Mouse (Mus musculus) olfactory bulb, adult 2 months (tissue): ENCODE data around the gene Ubac2.

Experiments
- CTCF ChIP-seq: fragments of 200-500 bp; IDR thresholded peaks from 2 replicates; pipeline ENCODE4 v1.5.1; 2012; ENCODE audit warnings: low read depth, mild to moderate bottlenecking, low read length, moderate library complexity; ENCODE audit not compliant: insufficient read depth
- POLR2A ChIP-seq: fragments of 200-500 bp; IDR thresholded peaks from 2 replicates; pipeline ENCODE4 v1.6.1; 2012; ENCODE audit warnings: mild to moderate bottlenecking, low read depth, low read length, moderate library complexity; ENCODE audit not compliant: insufficient read depth

GRCm38 (mm10) chr14:121987287-121987686 lies 108.9 kb downstream of the Ubac2 start:
- TF ChIP-seq POLR2A, result no peak
- TF ChIP-seq CTCF, result no peak
